Mouse (Mus musculus) erythroblast, embryonic 14.5 days (primary cell): ENCODE results near the gene Cdk14. TPM values are rescaled to one million over a fixed set of nuclear protein-coding genes. Genes with fewer than 3 reads are reported as not detected.

Source experiments
- H3K27me3 ChIP-seq: 2 replicates; pipeline ENCODE4 v1.6.1; 2012; ENCODE audit warnings: inconsistent platforms; ENCODE audit not compliant: control insufficient read depth
- H3K36me3 ChIP-seq: 2 replicates; pipeline ENCODE4 v1.6.1; 2012; ENCODE audit warnings: mild to moderate bottlenecking, inconsistent platforms; ENCODE audit not compliant: control insufficient read depth
- H3K4me1 ChIP-seq: 2 replicates; pipeline ENCODE4 v1.6.1; 2012; ENCODE audit warnings: inconsistent platforms; ENCODE audit not compliant: control insufficient read depth
- H3K4me3 ChIP-seq: replicated peaks from 2 replicates; pipeline ENCODE3; 2012; ENCODE audit warnings: moderate library complexity, mild to moderate bottlenecking, inconsistent platforms
- H3K9me3 ChIP-seq: 2 replicates; pipeline ENCODE4 v1.6.1; 2012; ENCODE audit warnings: low read length, inconsistent platforms, mixed read lengths; ENCODE audit not compliant: control insufficient read depth
- GATA1 ChIP-seq: IDR thresholded peaks from 2 replicates; pipeline ENCODE4 v1.6.1; 2012; ENCODE audit warnings: low read length, inconsistent platforms, mixed read lengths
- TAL1 ChIP-seq: IDR thresholded peaks from 3 replicates; pipeline ENCODE4 v1.6.1; 2012; ENCODE audit warnings: low read length, inconsistent platforms, mixed read lengths
- polyA plus RNA-seq: library from polyadenylated mRNA; stranded (reverse); fragments of >175 nt; gene quantifications from 2 replicates; pipeline ENCODE4 v1.2.3, GENCODE M21; 2012

The Cdk14 gene
- polyA plus RNA-seq, 1 experiment, result not detected

GRCm38 (mm10) chr5:4833940-4834339 lies 586.2 kb downstream of the Cdk14 start:
- no peaks in the 10 kb centered on the region for H3K27me3 ChIP-seq
- H3K4me3 ChIP-seq, result no peak overlapping the region
- H3K36me3 ChIP-seq, result no peaks in the 10 kb centered on the region
- no peaks in the 10 kb centered on the region for H3K4me1 ChIP-seq
- no peaks in the 10 kb centered on the region for H3K9me3 ChIP-seq
- no peak for TF ChIP-seq GATA1
- no peak for TF ChIP-seq TAL1

GRCm38 (mm10) chr5:4826886-4827285 lies 593.2 kb downstream of the Cdk14 start:
- peaks cover 2% of the 10 kb centered on the region; the same call in 1 of the 2 replicates for H3K9me3 ChIP-seq
- no peaks in the 10 kb centered on the region for H3K27me3 ChIP-seq
- no peak for TF ChIP-seq GATA1
- no peak for TF ChIP-seq TAL1

GRCm38 (mm10) chr5:4825951-4826350 lies 594.2 kb downstream of the Cdk14 start:
- no peak overlapping the region for H3K4me3 ChIP-seq

More at GRCm38 (mm10) chr5:4826886-4827285, 593.2 kb downstream of the Cdk14 start:
- no peaks in the 10 kb centered on the region for H3K36me3 ChIP-seq
- no peak overlapping the region for H3K4me3 ChIP-seq
- no peaks in the 10 kb centered on the region for H3K4me1 ChIP-seq

GRCm38 (mm10) chr5:4825076-4825475 lies 595.0 kb downstream of the Cdk14 start:
- Histone ChIP-seq H3K4me1 (no peaks in the 10 kb centered on the region), H3K4me3 (no peak overlapping the region), H3K9me3 (peaks cover 2% of the 10 kb centered on the region; the same call in 1 of the 2 replicates), H3K27me3 (no peaks in the 10 kb centered on the region), H3K36me3 (no peaks in the 10 kb centered on the region)
- no peak for TF ChIP-seq GATA1
- no peak for TF ChIP-seq TAL1

More at GRCm38 (mm10) chr5:4825951-4826350, 594.2 kb downstream of the Cdk14 start:
- Histone ChIP-seq H3K27me3 (no peaks in the 10 kb centered on the region), H3K9me3 (peaks cover 2% of the 10 kb centered on the region; the same call in 1 of the 2 replicates), H3K36me3 (no peaks in the 10 kb centered on the region), H3K4me1 (no peaks in the 10 kb centered on the region)
- TF ChIP-seq TAL1, result no peak
- no peak for TF ChIP-seq GATA1

GRCm38 (mm10) chr5:4824171-4824570 lies 595.9 kb downstream of the Cdk14 start:
- H3K4me3 ChIP-seq, result no peak overlapping the region
- no peak for TF ChIP-seq GATA1
- TF ChIP-seq TAL1, result no peak
- H3K4me1 ChIP-seq, result no peaks in the 10 kb centered on the region
- peaks cover 2% of the 10 kb centered on the region; the same call in 1 of the 2 replicates for H3K9me3 ChIP-seq
- H3K36me3 ChIP-seq, result no peaks in the 10 kb centered on the region
- H3K27me3 ChIP-seq, result no peaks in the 10 kb centered on the region

- no peaks in the 10 kb centered on the region for H3K4me1 ChIP-seq
- H3K4me3 ChIP-seq, result no peak overlapping the region
- H3K36me3 ChIP-seq, result no peaks in the 10 kb centered on the region
- peaks cover 2% of the 10 kb centered on the region; the same call in 1 of the 2 replicates for H3K9me3 ChIP-seq
- no peaks in the 10 kb centered on the region for H3K27me3 ChIP-seq
- TF ChIP-seq GATA1 (no peak), TAL1 (no peak)
Observed at GRCm38 (mm10) chr5:4822041-4822440, 598.1 kb downstream of the Cdk14 start.

GRCm38 (mm10) chr5:4821368-4821771 lies 598.7 kb downstream of the Cdk14 start:
- no peaks in the 10 kb centered on the region for H3K36me3 ChIP-seq
- TF ChIP-seq TAL1 (no peak), GATA1 (no peak)
- H3K4me3 ChIP-seq, result no peak overlapping the region
- no peaks in the 10 kb centered on the region for H3K4me1 ChIP-seq
- H3K27me3 ChIP-seq, result no peaks in the 10 kb centered on the region
- H3K9me3 ChIP-seq, result peaks cover 2% of the 10 kb centered on the region; the same call in 1 of the 2 replicates

GRCm38 (mm10) chr5:4816981-4817380 lies 603.1 kb downstream of the Cdk14 start:
- Histone ChIP-seq H3K27me3 (no peaks in the 10 kb centered on the region), H3K4me1 (no peaks in the 10 kb centered on the region), H3K9me3 (no peaks in the 10 kb centered on the region), H3K36me3 (no peaks in the 10 kb centered on the region), H3K4me3 (no peak overlapping the region)
- TF ChIP-seq TAL1 (no peak), GATA1 (no peak)

- H3K4me3 ChIP-seq, result no peak overlapping the region
- no peaks in the 10 kb centered on the region for H3K27me3 ChIP-seq
- no peaks in the 10 kb centered on the region for H3K36me3 ChIP-seq
- H3K4me1 ChIP-seq, result no peaks in the 10 kb centered on the region
- no peaks in the 10 kb centered on the region for H3K9me3 ChIP-seq
- TF ChIP-seq GATA1 (no peak), TAL1 (no peak)
Observed at GRCm38 (mm10) chr5:4814465-4815204, 605.5 kb downstream of the Cdk14 start.

GRCm38 (mm10) chr5:4813357-4813756 lies 606.8 kb downstream of the Cdk14 start:
- no peaks in the 10 kb centered on the region for H3K36me3 ChIP-seq
- no peaks in the 10 kb centered on the region for H3K27me3 ChIP-seq
- no peaks in the 10 kb centered on the region for H3K4me1 ChIP-seq
- H3K4me3 ChIP-seq, result no peak overlapping the region
- TF ChIP-seq GATA1, result no peak
- TF ChIP-seq TAL1, result no peak
- H3K9me3 ChIP-seq, result no peaks in the 10 kb centered on the region
